Mouse (Mus musculus): ENCODE data around the gene Stx18.

DNA sequence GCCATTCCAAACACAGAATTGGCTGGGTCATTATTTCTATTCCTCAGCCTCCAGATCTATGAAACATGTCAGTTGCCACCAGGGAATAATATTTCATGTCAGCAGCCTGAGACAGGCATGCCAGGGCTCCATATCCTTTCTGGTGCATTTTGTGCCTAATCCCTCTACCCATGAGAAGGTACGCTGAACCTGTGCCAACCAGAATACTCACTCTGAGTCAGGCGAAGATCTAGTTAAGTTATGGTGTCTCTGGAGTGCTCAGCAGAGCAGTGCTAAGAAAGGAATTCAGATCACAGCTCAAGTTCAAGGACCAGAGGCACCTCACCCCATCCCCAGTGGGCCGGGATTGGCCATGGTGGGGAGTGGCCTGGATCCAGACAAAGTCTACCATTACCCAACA lies 21.6 kb upstream of the Stx18 start:
- TF ChIP-seq POLR2A (IDR thresholded peaks at IDR 0.05; ENCODE audit: borderline replicate concordance, insufficient read depth, low read length) (no peak), CTCF (IDR thresholded peaks at IDR 0.05; ENCODE audit: borderline replicate concordance, insufficient read depth, low read depth, low read length) (no peak)

Data from cerebellum, adult 2 months (tissue).